Mouse (Mus musculus) MEL (cell line): ENCODE results near the gene Hmga1. TPM values are rescaled to one million over a fixed set of nuclear protein-coding genes. Genes with fewer than 3 reads are reported as not detected.

Experiments used
- DNase-seq: peaks from one replicate; pipeline ENCODE4 v3.0.0; 2011; ENCODE audit warnings: low read depth, low spot score
- H3K27ac ChIP-seq: 2 replicates; pipeline ENCODE4 v1.5.1; 2012; ENCODE audit warnings: low read depth, mild to moderate bottlenecking, control low read depth, low read length, moderate library complexity; ENCODE audit not compliant: control insufficient read depth
- H3K27me3 ChIP-seq, 2 experiments: fragments of 150-350 bp in 1 of 2; sonication (generic) in 1 of 2; 2 replicates each; pipeline ENCODE4 v1.6.1; 2012; ENCODE audit warnings: low read length in 2 of 2, mild to moderate bottlenecking in 2 of 2, improper control_type of control experiment in 1 of 2, moderate library complexity in 1 of 2; ENCODE audit not compliant: insufficient read depth in 2 of 2, control insufficient read depth in 1 of 2
- H3K36me3 ChIP-seq, 2 experiments: 2 replicates each; pipeline ENCODE4 v1.6.1; 2012 to 2014; ENCODE audit warnings: low read length in 2 of 2, improper control_type of control experiment in 1 of 2, inconsistent platforms in 1 of 2, mild to moderate bottlenecking in 1 of 2; ENCODE audit not compliant: insufficient read depth in 2 of 2, control insufficient read depth in 1 of 2
- H3K4me1 ChIP-seq, 2 experiments: fragments of 150-350 bp in 1 of 2; sonication (generic) in 1 of 2; 2 replicates each; pipeline ENCODE4 v1.6.1; 2012; ENCODE audit warnings: low read length in 2 of 2, improper control_type of control experiment in 1 of 2, mild to moderate bottlenecking in 1 of 2; ENCODE audit not compliant: insufficient read depth in 2 of 2, control insufficient read depth in 1 of 2
- H3K4me3 ChIP-seq, 2 experiments: fragments of 150-350 bp in 1 of 2; sonication (generic) in 1 of 2; 2 replicates each; pipeline ENCODE4 v1.5.1; 2012; ENCODE audit warnings: low read depth in 2 of 2, low read length in 2 of 2, mild to moderate bottlenecking in 2 of 2, moderate library complexity in 2 of 2, control low read depth in 1 of 2, improper control_type of control experiment in 1 of 2; ENCODE audit not compliant: control insufficient read depth in 1 of 2, insufficient read depth in 1 of 2
- H3K79me2 ChIP-seq: 2 replicates; pipeline ENCODE4 v1.6.1; 2012; ENCODE audit warnings: mild to moderate bottlenecking, low read length, moderate library complexity; ENCODE audit not compliant: control insufficient read depth, poor library complexity, insufficient read depth
- H3K9ac ChIP-seq: 2 replicates; pipeline ENCODE4 v1.6.1; 2012; ENCODE audit warnings: low read depth, mild to moderate bottlenecking, control low read depth, low read length, moderate library complexity; ENCODE audit not compliant: control insufficient read depth, poor library complexity, severe bottlenecking
- H3K9me3 ChIP-seq: fragments of 150-350 bp; sonication (generic); replicated peaks from 2 replicates; pipeline ENCODE4 v1.6.1; 2012; ENCODE audit warnings: mild to moderate bottlenecking, low read length, improper control_type of control experiment, moderate library complexity; ENCODE audit not compliant: insufficient read depth
- E2F4 ChIP-seq: IDR thresholded peaks from 2 replicates; pipeline ENCODE4 v1.6.1; 2011; ENCODE audit warnings: low read depth, low read length, improper control_type of control experiment, borderline replicate concordance
- EP300 ChIP-seq, 2 experiments: IDR thresholded peaks; 2 replicates each; pipeline ENCODE4 v1.6.1; 2011; ENCODE audit warnings: improper control_type of control experiment in 2 of 2, low read length in 2 of 2, low read depth in 1 of 2, mild to moderate bottlenecking in 1 of 2
- ETS1 ChIP-seq: IDR thresholded peaks from 2 replicates; pipeline ENCODE4 v1.6.1; 2012; ENCODE audit warnings: low read depth, mild to moderate bottlenecking, inconsistent platforms, low read length, improper control_type of control experiment, moderate library complexity
- GATA1 ChIP-seq: IDR thresholded peaks from 2 replicates; pipeline ENCODE4 v1.6.1; 2011; ENCODE audit warnings: low read depth, low read length, improper control_type of control experiment
- MAZ ChIP-seq: IDR thresholded peaks from 2 replicates; pipeline ENCODE4 v1.6.1; 2012; ENCODE audit warnings: low read depth, mild to moderate bottlenecking, inconsistent platforms, low read length, improper control_type of control experiment
- MEF2A ChIP-seq: IDR thresholded peaks from 2 replicates; pipeline ENCODE4 v1.6.1; 2014; ENCODE audit warnings: low read depth, mild to moderate bottlenecking, inconsistent platforms, low read length, improper control_type of control experiment; ENCODE audit not compliant: poor library complexity, insufficient replicate concordance, severe bottlenecking; ENCODE audit errors: extremely low read depth
- MXI1 ChIP-seq: IDR thresholded peaks from 2 replicates; pipeline ENCODE4 v1.6.1; 2011; ENCODE audit warnings: mild to moderate bottlenecking, low read depth, low read length, improper control_type of control experiment
- MYB ChIP-seq: IDR thresholded peaks from 2 replicates; pipeline ENCODE4 v1.6.1; 2011; ENCODE audit warnings: mild to moderate bottlenecking, low read depth, low read length, improper control_type of control experiment
- NRF1 ChIP-seq: IDR thresholded peaks from 2 replicates; pipeline ENCODE4 v1.6.1; 2014; ENCODE audit warnings: low read depth, mild to moderate bottlenecking, inconsistent platforms, low read length, improper control_type of control experiment, moderate library complexity; ENCODE audit not compliant: poor library complexity, insufficient read depth, severe bottlenecking
- POLR2AphosphoS5 ChIP-seq: IDR thresholded peaks from 2 replicates; pipeline ENCODE4 v1.6.1; 2012; ENCODE audit warnings: low read depth, borderline replicate concordance, mild to moderate bottlenecking, inconsistent platforms, low read length, moderate library complexity, mixed read lengths
- RCOR1 ChIP-seq: IDR thresholded peaks from 2 replicates; pipeline ENCODE4 v1.6.1; 2012; ENCODE audit warnings: low read depth, mild to moderate bottlenecking, inconsistent platforms, low read length, improper control_type of control experiment
- TAL1 ChIP-seq: IDR thresholded peaks from 2 replicates; pipeline ENCODE4 v1.6.1; 2012; ENCODE audit warnings: mild to moderate bottlenecking, inconsistent platforms, low read length, moderate library complexity, mixed read lengths
- USF1 ChIP-seq: IDR thresholded peaks from 2 replicates; pipeline ENCODE4 v1.6.1; 2014; ENCODE audit warnings: low read depth, mild to moderate bottlenecking, inconsistent platforms, low read length, improper control_type of control experiment, moderate library complexity
- polyA plus RNA-seq, 2 experiments: library from polyadenylated mRNA; stranded (reverse) in 1 of 2; unstranded in 1 of 2; fragments of >175 nt in 1 of 2; fragments of >200 nt in 1 of 2; gene quantifications; 2 replicates each; pipeline versions ENCODE4 v1.2.1 to v1.2.4; 2012; ENCODE audit warnings: low replicate concordance in 2 of 2, low read depth in 1 of 2; ENCODE audit not compliant: insufficient read length in 2 of 2, insufficient read depth in 1 of 2, missing spikeins in 1 of 2
- total RNA-seq: library from RNA; depleted of rRNA; stranded (reverse); fragments of 300-350 nt; gene quantifications from 2 replicates; pipeline ENCODE4 v1.2.3, GENCODE M21; 2012

The Hmga1 gene
- total and polyA plus RNA-seq, 3 experiments = 96.0 to 112 TPM; not detected in 1

GRCm38 (mm10) chr17:27603522-27604234, 47.4 kb downstream of the Hmga1 start:
- peak; percentile 75 for DNase-seq
- Histone ChIP-seq H3K9me3 (no peaks in the 10 kb centered on the region), H3K27ac (peak overlapping the region; percentile 17; the same call in 1 of the 2 replicates), H3K4me3 (no peak overlapping the region), H3K4me1 (peaks cover 13 to 23% of the 10 kb centered on the region in 2 experiments), H3K79me2 (peaks cover 77% of the 10 kb centered on the region), H3K27me3 (no peaks in the 10 kb centered on the region), H3K9ac (0 out of 2 replicates have a peak overlapping the region, but pooled peaks have one; percentile 9), H3K36me3 (peaks cover 2 to 14% of the 10 kb centered on the region in 2 experiments)
- TF ChIP-seq ETS1 (peak; percentile 49; the same call in 1 of the 2 replicates), MXI1 (0 out of 2 replicates have a peak, but pooled peaks have one; percentile 24), NRF1 (peak; percentile 66), RCOR1 (0 out of 2 replicates have a peak, but pooled peaks have one; percentile 28), TAL1 (peak; percentile 36), MEF2A (peak; percentile 59; the same call in 1 of the 2 replicates), POLR2AphosphoS5 (no peak), MYB (no peak), USF1 (no peak)

- H3K4me1 ChIP-seq = peaks cover 12 to 31% of the 10 kb centered on the region in 2 experiments
Measured at GRCm38 (mm10) chr17:27609576-27609975, 53.3 kb downstream of the Hmga1 start.

More at GRCm38 (mm10) chr17:27609576-27609975, 53.3 kb downstream of the Hmga1 start:
- Histone ChIP-seq H3K27ac (no peak overlapping the region), H3K4me3 (no peak overlapping the region), H3K9me3 (no peaks in the 10 kb centered on the region), H3K79me2 (peaks cover 78% of the 10 kb centered on the region), H3K27me3 (no peaks in the 10 kb centered on the region), H3K36me3 (peaks cover 2 to 21% of the 10 kb centered on the region in 2 experiments), H3K9ac (no peak overlapping the region)
- DNase-seq = no peak
- TF ChIP-seq EP300 (IDR thresholded peaks at IDR 0.05; ENCODE audit: low read depth in 1 of 2, low read length in 2 of 2) (no peak), MYB (no peak), E2F4 (no peak), GATA1 (no peak), MAZ (no peak)
